Mouse (Mus musculus) E14TG2a.4 (cell line): ENCODE data around the gene Wdhd1.

Source experiments
- H3K27me3 ChIP-seq: 2 replicates; pipeline ENCODE4 v1.6.1; 2014; ENCODE audit warnings: low read length, control low read depth; ENCODE audit not compliant: insufficient read depth
- H3K36me3 ChIP-seq: 2 replicates; pipeline ENCODE4 v1.6.1; 2014; ENCODE audit warnings: low read length, control low read depth; ENCODE audit not compliant: insufficient read depth
- H3K4me1 ChIP-seq: replicated peaks from 2 replicates; pipeline ENCODE4 v1.6.1; 2014; ENCODE audit warnings: low read depth, low read length, control low read depth
- H3K4me3 ChIP-seq: replicated peaks from 2 replicates; pipeline ENCODE4 v1.5.1; 2014; ENCODE audit warnings: mild to moderate bottlenecking, low read length
- H3K9me3 ChIP-seq: 2 replicates; pipeline ENCODE4 v1.6.1; 2014; ENCODE audit warnings: low read length, control low read depth
- CTCF ChIP-seq: conservative IDR thresholded peaks from 2 replicates; pipeline ENCODE4 v1.5.1; 2014; ENCODE audit warnings: low read length
- NANOG ChIP-seq: IDR thresholded peaks from 2 replicates; pipeline ENCODE4 v1.6.1; 2014; ENCODE audit warnings: borderline replicate concordance, low read length, mixed read lengths
- POU5F1 ChIP-seq: IDR thresholded peaks from 2 replicates; pipeline ENCODE4 v1.6.1; 2014; ENCODE audit warnings: low read length, borderline replicate concordance

Wdhd1 gene

GRCm38 (mm10) chr14:47269706-47270105 lies 7.0 kb downstream of the Wdhd1 start:
- H3K36me3 ChIP-seq, result peaks cover 90% of the 10 kb centered on the region
- H3K27me3 ChIP-seq, result no peaks in the 10 kb centered on the region
- H3K4me1 ChIP-seq, result no peaks in the 10 kb centered on the region
- TF ChIP-seq NANOG (no peak), CTCF (no peak), POU5F1 (no peak)
- H3K9me3 ChIP-seq, result no peaks in the 10 kb centered on the region
- no peak overlapping the region for H3K4me3 ChIP-seq

- Histone ChIP-seq H3K4me1 (no peaks in the 10 kb centered on the region), H3K9me3 (no peaks in the 10 kb centered on the region), H3K27me3 (no peaks in the 10 kb centered on the region), H3K36me3 (peaks cover 89% of the 10 kb centered on the region), H3K4me3 (no peak overlapping the region)
- TF ChIP-seq NANOG, result no peak
- no peak for TF ChIP-seq CTCF
Observed at GRCm38 (mm10) chr14:47269056-47269455, 7.6 kb downstream of the Wdhd1 start.

- Histone ChIP-seq H3K36me3 (peaks cover 80% of the 10 kb centered on the region), H3K4me1 (no peaks in the 10 kb centered on the region), H3K27me3 (no peaks in the 10 kb centered on the region), H3K9me3 (no peaks in the 10 kb centered on the region), H3K4me3 (no peak overlapping the region)
- no peak for TF ChIP-seq CTCF
- TF ChIP-seq NANOG, result no peak
- TF ChIP-seq POU5F1, result no peak
Observed at GRCm38 (mm10) chr14:47265829-47266228, 10.8 kb downstream of the Wdhd1 start.

GRCm38 (mm10) chr14:47264866-47265265 lies 11.8 kb downstream of the Wdhd1 start:
- H3K4me1 ChIP-seq, result no peaks in the 10 kb centered on the region
- H3K36me3 ChIP-seq, result peaks cover 83% of the 10 kb centered on the region
- TF ChIP-seq NANOG (no peak), CTCF (no peak), POU5F1 (no peak)
- H3K4me3 ChIP-seq, result no peak overlapping the region
- no peaks in the 10 kb centered on the region for H3K27me3 ChIP-seq
- H3K9me3 ChIP-seq, result no peaks in the 10 kb centered on the region

GRCm38 (mm10) chr14:47249839-47250238 lies 26.8 kb downstream of the Wdhd1 start:
- Histone ChIP-seq H3K4me1 (peaks cover 5% of the 10 kb centered on the region; the same call in 1 of the 2 replicates), H3K27me3 (no peaks in the 10 kb centered on the region), H3K36me3 (peaks cover 92% of the 10 kb centered on the region), H3K4me3 (no peak overlapping the region), H3K9me3 (no peaks in the 10 kb centered on the region)
- no peak for TF ChIP-seq CTCF
- no peak for TF ChIP-seq NANOG
- no peak for TF ChIP-seq POU5F1

GRCm38 (mm10) chr14:47242753-47243152 lies 33.9 kb downstream of the Wdhd1 start:
- no peak for TF ChIP-seq CTCF
- no peak for TF ChIP-seq NANOG
- no peak for TF ChIP-seq POU5F1

GRCm38 (mm10) chr14:47241046-47241445 lies 35.6 kb downstream of the Wdhd1 start:
- Histone ChIP-seq H3K4me3 (no peak overlapping the region), H3K4me1 (no peaks in the 10 kb centered on the region), H3K36me3 (peaks cover 50% of the 10 kb centered on the region), H3K9me3 (no peaks in the 10 kb centered on the region), H3K27me3 (no peaks in the 10 kb centered on the region)
- TF ChIP-seq POU5F1 (no peak), NANOG (no peak), CTCF (no peak)

More at GRCm38 (mm10) chr14:47242753-47243152, 33.9 kb downstream of the Wdhd1 start:
- Histone ChIP-seq H3K4me1 (no peaks in the 10 kb centered on the region), H3K9me3 (no peaks in the 10 kb centered on the region), H3K27me3 (no peaks in the 10 kb centered on the region), H3K4me3 (no peak overlapping the region), H3K36me3 (peaks cover 68% of the 10 kb centered on the region)

GRCm38 (mm10) chr14:47240600-47240999 lies 36.1 kb downstream of the Wdhd1 start:
- H3K4me3 ChIP-seq, result no peak overlapping the region
- no peaks in the 10 kb centered on the region for H3K27me3 ChIP-seq
- peaks cover 46% of the 10 kb centered on the region for H3K36me3 ChIP-seq
- H3K9me3 ChIP-seq, result no peaks in the 10 kb centered on the region
- no peaks in the 10 kb centered on the region for H3K4me1 ChIP-seq
- TF ChIP-seq POU5F1 (no peak), CTCF (no peak), NANOG (no peak)

GRCm38 (mm10) chr14:47237286-47237685 lies 39.4 kb downstream of the Wdhd1 start:
- no peak overlapping the region for H3K4me3 ChIP-seq
- no peaks in the 10 kb centered on the region for H3K4me1 ChIP-seq
- H3K9me3 ChIP-seq, result no peaks in the 10 kb centered on the region
- H3K27me3 ChIP-seq, result no peaks in the 10 kb centered on the region
- no peak for TF ChIP-seq POU5F1
- TF ChIP-seq NANOG, result no peak
- H3K36me3 ChIP-seq, result peaks cover 17% of the 10 kb centered on the region
